Mouse (Mus musculus) retina, postnatal 7 days (tissue): Measurements from ENCODE around the gene Tbl1xr1.

ENCODE experiments used
- DNase-seq: peaks from one replicate; pipeline ENCODE4 v3.0.0-alpha.2; 2012; ENCODE audit warnings: low read depth, low spot score

The Tbl1xr1 gene

GRCm38 (mm10) chr3:22090431-22091265, 14.2 kb downstream of the Tbl1xr1 start:
- no peak for DNase-seq

GRCm38 (mm10) chr3:22091266-22091550, 14.8 kb downstream of the Tbl1xr1 start:
- no peak for DNase-seq

- DNase-seq: no peak
Observed at GRCm38 (mm10) chr3:22091681-22092080, 15.2 kb downstream of the Tbl1xr1 start.

- no peak for DNase-seq
Observed at GRCm38 (mm10) chr3:22092784-22093183, 16.3 kb downstream of the Tbl1xr1 start.

- DNase-seq: no peak
Observed at GRCm38 (mm10) chr3:22103986-22104515, 27.6 kb downstream of the Tbl1xr1 start.

- no peak for DNase-seq
Observed at GRCm38 (mm10) chr3:22105471-22105870, 29.0 kb downstream of the Tbl1xr1 start.

GRCm38 (mm10) chr3:22108013-22108412, 31.6 kb downstream of the Tbl1xr1 start:
- no peak for DNase-seq

- no peak for DNase-seq
Observed at GRCm38 (mm10) chr3:22109651-22110050, 33.2 kb downstream of the Tbl1xr1 start.

- DNase-seq: no peak
Observed at GRCm38 (mm10) chr3:22113773-22114172, 37.3 kb downstream of the Tbl1xr1 start.

GRCm38 (mm10) chr3:22115221-22115620, 38.8 kb downstream of the Tbl1xr1 start:
- no peak for DNase-seq

- DNase-seq: no peak
Observed at GRCm38 (mm10) chr3:22115678-22116077, 39.2 kb downstream of the Tbl1xr1 start.

GRCm38 (mm10) chr3:22116188-22116587, 39.7 kb downstream of the Tbl1xr1 start:
- no peak for DNase-seq

GRCm38 (mm10) chr3:22121741-22122140, 45.3 kb downstream of the Tbl1xr1 start:
- DNase-seq: no peak

GRCm38 (mm10) chr3:22123145-22123544, 46.7 kb downstream of the Tbl1xr1 start:
- no peak for DNase-seq

GRCm38 (mm10) chr3:22126251-22126826, 49.9 kb downstream of the Tbl1xr1 start:
- no peak for DNase-seq

GRCm38 (mm10) chr3:22131277-22131676, 54.8 kb downstream of the Tbl1xr1 start:
- DNase-seq: no peak

GRCm38 (mm10) chr3:22133626-22134025, 57.2 kb downstream of the Tbl1xr1 start:
- no peak for DNase-seq

- no peak for DNase-seq
Observed at GRCm38 (mm10) chr3:22137793-22138579, 61.5 kb downstream of the Tbl1xr1 start.

- no peak for DNase-seq
Observed at GRCm38 (mm10) chr3:22138580-22139099, 62.2 kb downstream of the Tbl1xr1 start.

- DNase-seq: no peak
Observed at GRCm38 (mm10) chr3:22140111-22140658, 63.7 kb downstream of the Tbl1xr1 start.

GRCm38 (mm10) chr3:22141984-22142719, 65.7 kb downstream of the Tbl1xr1 start:
- DNase-seq: no peak
